In the genomic region with DNA sequence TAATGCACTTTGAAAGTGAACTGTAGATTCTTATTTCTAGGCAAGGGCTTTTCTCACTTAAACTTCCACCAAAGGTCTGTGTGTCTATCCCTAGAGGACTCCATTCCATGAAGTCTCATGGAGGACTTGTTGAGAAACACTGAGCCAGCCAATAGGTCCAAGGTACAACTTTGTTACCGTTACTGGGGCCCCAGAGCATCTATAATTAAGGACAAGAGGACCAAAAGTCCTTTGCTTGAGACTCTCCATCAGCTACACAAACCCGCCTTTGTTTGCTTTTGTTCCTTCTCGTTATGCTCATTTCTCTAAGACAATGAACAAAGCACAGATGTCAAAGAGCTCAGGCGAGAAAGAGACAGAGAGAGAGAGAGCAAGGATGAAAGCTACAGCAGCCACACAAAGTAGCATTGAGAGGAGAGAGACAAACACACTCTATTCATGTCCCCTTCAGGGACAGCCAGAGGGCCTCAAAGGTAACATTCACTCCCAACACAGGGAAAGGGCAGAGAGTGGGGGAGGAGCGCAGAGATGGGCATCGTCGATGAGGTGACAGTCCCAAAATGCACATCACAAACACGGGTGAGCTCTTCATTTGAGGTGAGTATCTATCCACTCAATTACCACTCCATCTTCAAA, we compare ENCODE assay signal across 12 mouse cellular contexts.
A peak's percentile ranks its signal among the peaks of the same experiment; 100 is the strongest.
DNase-seq lines count a peak whose midpoint lies in the region; ATAC-seq lines count a peak whose summit lies in the region.
"Had no signal": no experiment of that assay in that cellular context is flagged by ENCODE, and none has a peak within 500 bp of the region (broad histone marks: within the 10 kb centered on the region; RNA-seq: fewer than 3 reads in every experiment).

No protein-coding gene starts in this region.

- no peak overlapping the region for H3K9ac ChIP-seq in hindbrain, embryonic 14.5 days
- no peak overlapping the region for H3K9ac ChIP-seq in neural tube, embryonic 11.5 days (ENCODE audit: low read length)
- H3K9ac ChIP-seq: embryonic facial prominence, embryonic 15.5 days; kidney, embryonic 15.5 days had no signal

- DNase-seq in frontal cortex, postnatal 36 days (ENCODE audit: low spot score in 2 of 2) = no peak
- DNase-seq in embryonic facial prominence, embryonic 10.5 days (ENCODE audit: low spot score) = peak; percentile 20
- no peak for DNase-seq in hindbrain, embryonic 14.5 days (ENCODE audit: low spot score)
- peak; percentile 41 for DNase-seq in neural tube, embryonic 11.5 days (ENCODE audit: low spot score)
- DNase-seq in right cerebral cortex, postnatal 14 days = no peak
- DNase-seq in lung, adult 18-20 months = no peak
- DNase-seq: heart, adult 2 months had no signal

- no peaks in the 10 kb centered on the region for H3K36me3 ChIP-seq in embryonic facial prominence, embryonic 10.5 days (replicated peaks)
- no peaks in the 10 kb centered on the region for H3K36me3 ChIP-seq in hindbrain, embryonic 14.5 days (replicated peaks; ENCODE audit: control insufficient read depth, insufficient read depth)
- H3K36me3 ChIP-seq in neural tube, embryonic 11.5 days (ENCODE audit: control insufficient read depth, insufficient read depth, low read length) = no peaks in the 10 kb centered on the region
- H3K36me3 ChIP-seq: embryonic facial prominence, embryonic 15.5 days; kidney, embryonic 15.5 days had no signal

- WGBS in embryonic facial prominence, embryonic 10.5 days = 16% methylated on average over 8 of the region's 8 CpGs
- WGBS in hindbrain, embryonic 14.5 days = 6% methylated on average over 8 of the region's 8 CpGs
- 15% methylated on average over 8 of the region's 8 CpGs for WGBS in neural tube, embryonic 11.5 days

- H3K9me3 ChIP-seq in embryonic facial prominence, embryonic 10.5 days = no peaks in the 10 kb centered on the region
- H3K9me3 ChIP-seq in hindbrain, embryonic 14.5 days (ENCODE audit: control insufficient read depth, low read length) = no peaks in the 10 kb centered on the region
- H3K9me3 ChIP-seq in neural tube, embryonic 11.5 days (ENCODE audit: control insufficient read depth, low read length) = no peaks in the 10 kb centered on the region
- H3K9me3 ChIP-seq: embryonic facial prominence, embryonic 15.5 days; kidney, embryonic 15.5 days had no signal

- H3K4me3 ChIP-seq in embryonic facial prominence, embryonic 10.5 days = no peak overlapping the region
- H3K4me3 ChIP-seq in hindbrain, embryonic 14.5 days (replicated peaks; ENCODE audit: low read length) = no peak overlapping the region
- no peak overlapping the region for H3K4me3 ChIP-seq in neural tube, embryonic 11.5 days (ENCODE audit: low read depth, low read length)
- H3K4me3 ChIP-seq: embryonic facial prominence, embryonic 15.5 days; heart, adult 2 months; kidney, embryonic 15.5 days had no signal

- H3K27me3 ChIP-seq in embryonic facial prominence, embryonic 10.5 days (replicated peaks; ENCODE audit: low read depth, poor library complexity, severe bottlenecking) = no peaks in the 10 kb centered on the region
- no peaks in the 10 kb centered on the region for H3K27me3 ChIP-seq in hindbrain, embryonic 14.5 days (ENCODE audit: control insufficient read depth, insufficient read depth, low read length)
- no peaks in the 10 kb centered on the region for H3K27me3 ChIP-seq in neural tube, embryonic 11.5 days (ENCODE audit: control insufficient read depth, insufficient read depth, low read length)
- H3K27me3 ChIP-seq: embryonic facial prominence, embryonic 15.5 days; kidney, embryonic 15.5 days had no signal

- peaks cover 14% of the 10 kb centered on the region for H3K4me1 ChIP-seq in embryonic facial prominence, embryonic 10.5 days
- H3K4me1 ChIP-seq in hindbrain, embryonic 14.5 days (replicated peaks; ENCODE audit: control insufficient read depth, insufficient read depth, low read length) = 0 out of 2 replicates have a peak, but pooled peaks cover 9% of the 10 kb centered on the region
- peaks cover 12% of the 10 kb centered on the region for H3K4me1 ChIP-seq in neural tube, embryonic 11.5 days (ENCODE audit: control insufficient read depth, insufficient read depth, low read length)

- H3K4me2 ChIP-seq in hindbrain, embryonic 14.5 days (replicated peaks) = no peak overlapping the region
- H3K4me2 ChIP-seq in neural tube, embryonic 11.5 days (ENCODE audit: low read depth) = no peak overlapping the region
- H3K4me2 ChIP-seq: embryonic facial prominence, embryonic 15.5 days; kidney, embryonic 15.5 days had no signal

- H3K27ac ChIP-seq in embryonic facial prominence, embryonic 10.5 days (replicated peaks) = peak overlapping the region; percentile 72
- H3K27ac ChIP-seq in hindbrain, embryonic 14.5 days = peak overlapping the region; percentile 69
- H3K27ac ChIP-seq in neural tube, embryonic 11.5 days (ENCODE audit: low read depth, low read length) = peak overlapping the region; percentile 30; the same call in 1 of the 2 replicates
- H3K27ac ChIP-seq: heart, adult 2 months; kidney, embryonic 15.5 days had no signal

- peak; percentile 30 for ATAC-seq in frontal cortex, adult (ENCODE audit: low TSS enrichment)
- ATAC-seq in hindbrain, embryonic 14.5 days (ENCODE audit: low FRiP score) = peak; percentile 60; the same call in 1 of the 2 replicates
- ATAC-seq in neural tube, embryonic 11.5 days (ENCODE audit: insufficient read depth, low FRiP score, low TSS enrichment) = peak; percentile 73
- no peak for ATAC-seq in CD4-positive, CD25-positive, alpha-beta regulatory T cell, adult 4 months
- ATAC-seq: lung, postnatal 0 days had no signal

Comparison
In these comparisons a context has a peak if more than half of its experiments do, and no peak if none do; other contexts are left out.
1. DNase-seq: peak in embryonic facial prominence, embryonic 10.5 days (single experiment) and neural tube, embryonic 11.5 days (single experiment); none in frontal cortex, postnatal 36 days (0 of 2), hindbrain, embryonic 14.5 days (single experiment), right cerebral cortex, postnatal 14 days (single experiment) and lung, adult 18-20 months (0 of 2).
2. Peak in every context shown above with its lines, with median percentiles within 50 percentile points of each other: H3K27ac ChIP-seq.